Mouse (Mus musculus): Measurements from ENCODE around the gene Ankrd63. TPM values are rescaled to one million over a fixed set of nuclear protein-coding genes. Genes with fewer than 3 reads are reported as not detected.

Gene Ankrd63
- polyA plus RNA-seq, 1 experiment = 0.05 TPM

DNA sequence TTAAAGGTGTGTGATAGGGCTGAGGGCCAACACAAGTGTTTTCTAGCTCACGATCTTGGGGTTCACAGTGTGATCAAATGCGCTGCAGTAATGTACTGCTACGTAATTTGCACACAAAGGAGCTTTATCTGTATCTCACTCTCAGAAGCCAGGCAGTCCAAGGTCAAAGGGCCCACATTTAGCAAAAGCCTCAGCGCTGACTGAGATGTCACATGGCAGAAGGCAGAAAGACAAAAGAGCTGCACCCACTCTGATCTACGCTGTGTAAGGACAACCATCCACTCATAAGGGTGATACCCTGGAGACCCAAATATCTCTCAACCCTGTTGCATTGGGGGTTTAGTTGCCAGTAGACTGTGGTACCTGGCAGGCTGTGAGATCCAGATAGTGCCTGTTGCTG is 36.6 kb downstream of the Ankrd63 start:
- Histone ChIP-seq H3K36me3 (ENCODE audit: control insufficient read depth, insufficient read depth, low read length) (no peaks in the 10 kb centered on the region), H3K4me1 (ENCODE audit: control insufficient read depth, insufficient read depth, low read length) (peaks cover 28% of the 10 kb centered on the region), H3K4me3 (ENCODE audit: insufficient read depth, low read depth, low read length) (no peak overlapping the region), H3K27me3 (replicated peaks; ENCODE audit: control insufficient read depth, insufficient read depth, low read length) (no peaks in the 10 kb centered on the region), H3K27ac (ENCODE audit: insufficient read depth, low read depth, low read length) (peak overlapping the region; percentile 95)
- DNase-seq = no peak
- TF ChIP-seq POLR2A (IDR thresholded peaks at IDR 0.05; ENCODE audit: low read depth, low read length) (no peak), CTCF (conservative IDR thresholded peaks at IDR 0.05; ENCODE audit: insufficient read depth, insufficient read length, low read depth, low read length) (no peak)
- 68% methylated on average over 5 of the region's 5 CpGs for WGBS

- Histone ChIP-seq H3K4me1 (ENCODE audit: control insufficient read depth, insufficient read depth, low read length) (peaks cover 17% of the 10 kb centered on the region), H3K4me3 (ENCODE audit: insufficient read depth, low read depth, low read length) (no peak overlapping the region), H3K27me3 (replicated peaks; ENCODE audit: control insufficient read depth, insufficient read depth, low read length) (no peaks in the 10 kb centered on the region), H3K27ac (ENCODE audit: insufficient read depth, low read depth, low read length) (peak overlapping the region; percentile 95), H3K36me3 (ENCODE audit: control insufficient read depth, insufficient read depth, low read length) (no peaks in the 10 kb centered on the region)
- peak; percentile 60 for DNase-seq
- WGBS = 76% methylated on average over 4 of the region's 4 CpGs
- TF ChIP-seq CTCF (conservative IDR thresholded peaks at IDR 0.05; ENCODE audit: insufficient read depth, insufficient read length, low read depth, low read length) (no peak), POLR2A (IDR thresholded peaks at IDR 0.05; ENCODE audit: low read depth, low read length) (no peak)
These were observed 38.1 kb downstream of the Ankrd63 start for GRCm38 (mm10) chr2:118665616-118666015.

DNA sequence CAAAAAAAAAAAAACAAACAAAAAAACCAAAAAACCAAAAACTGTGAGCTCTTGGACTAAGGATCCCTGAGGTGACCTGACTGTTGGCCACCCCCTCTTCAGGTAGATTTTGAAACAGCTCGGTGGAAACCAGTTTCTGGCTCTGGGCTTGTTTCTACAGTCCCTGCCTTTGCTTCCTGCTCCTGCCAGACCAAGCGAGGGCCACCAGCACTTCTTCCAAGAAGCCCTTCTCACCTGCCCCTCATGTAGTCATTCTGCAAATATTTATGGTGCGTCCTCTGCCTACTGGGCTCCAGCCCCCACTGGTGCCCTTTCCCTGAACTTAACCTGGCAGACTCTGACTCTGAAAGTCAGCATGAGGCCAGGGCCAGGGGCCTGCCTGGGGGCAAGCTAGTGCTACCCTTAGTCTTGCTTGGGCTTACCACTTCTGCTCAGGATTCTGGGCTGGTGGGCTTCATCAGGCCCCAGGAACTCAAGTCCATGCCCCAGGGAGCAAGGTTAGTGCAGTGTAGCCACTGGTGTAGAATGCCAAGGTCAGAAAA is 38.7 kb downstream of the Ankrd63 start:
- Histone ChIP-seq H3K27ac (ENCODE audit: insufficient read depth, low read depth, low read length) (peak overlapping the region; percentile 95), H3K4me3 (ENCODE audit: insufficient read depth, low read depth, low read length) (no peak overlapping the region), H3K4me1 (ENCODE audit: control insufficient read depth, insufficient read depth, low read length) (peaks cover 12% of the 10 kb centered on the region; the same call in 1 of the 2 replicates), H3K27me3 (replicated peaks; ENCODE audit: control insufficient read depth, insufficient read depth, low read length) (no peaks in the 10 kb centered on the region), H3K36me3 (ENCODE audit: control insufficient read depth, insufficient read depth, low read length) (no peaks in the 10 kb centered on the region)
- TF ChIP-seq CTCF (conservative IDR thresholded peaks at IDR 0.05; ENCODE audit: insufficient read depth, insufficient read length, low read depth, low read length) (no peak), POLR2A (IDR thresholded peaks at IDR 0.05; ENCODE audit: low read depth, low read length) (no peak)
- 63% methylated on average over 3 of the region's 3 CpGs for WGBS
- DNase-seq = peak; percentile 64

- WGBS = 62% methylated on average over 19 of the region's 19 CpGs
- H3K4me3 ChIP-seq (ENCODE audit: insufficient read depth, low read depth, low read length) = peak overlapping the region; percentile 44
- DNase-seq = peak; percentile 56
These were observed 39.7 kb downstream of the Ankrd63 start for GRCm38 (mm10) chr2:118663804-118664766.

DNA sequence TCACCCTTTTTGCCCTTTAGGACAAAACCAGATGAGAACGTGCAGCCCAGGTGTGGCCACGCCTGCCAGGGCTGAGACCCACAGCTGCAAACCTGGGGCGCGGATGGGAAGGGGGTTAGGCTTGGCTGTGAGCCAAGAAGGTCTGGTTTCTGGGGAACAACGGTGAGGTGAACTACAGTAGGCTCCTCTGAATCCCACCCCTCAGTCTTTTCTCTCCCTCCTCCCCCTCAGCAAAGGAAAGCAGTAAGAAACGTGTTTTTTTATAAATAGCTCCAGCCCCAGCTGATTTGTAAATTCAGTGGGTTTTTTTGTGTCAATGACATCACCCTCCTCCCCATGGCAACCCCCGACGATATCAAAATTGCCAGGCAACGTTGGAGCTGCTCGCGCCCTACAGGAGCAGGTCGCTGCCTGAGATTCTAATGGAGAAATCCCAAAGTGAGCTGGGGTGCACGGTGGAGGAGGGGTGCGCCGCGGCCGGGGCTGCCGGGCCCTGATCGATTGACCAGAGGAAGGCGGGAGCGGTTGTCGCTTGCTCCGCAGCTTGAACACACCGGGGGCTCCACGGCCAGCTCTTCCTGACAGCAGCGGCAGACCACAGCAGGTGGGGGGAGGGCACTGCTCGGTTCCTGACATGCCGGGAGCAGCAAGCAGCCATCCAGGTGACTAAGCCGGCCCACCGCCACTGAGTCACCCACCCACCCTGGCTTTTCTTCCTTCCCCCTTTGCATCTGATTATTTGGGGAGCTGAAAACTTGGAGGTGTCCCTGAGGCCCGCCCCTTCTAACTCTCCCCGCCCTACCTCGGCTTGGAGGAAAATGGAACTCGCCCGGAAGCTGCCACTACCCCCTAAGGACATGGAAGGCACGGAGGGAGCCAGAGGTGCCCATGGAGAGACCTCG is 40.6 kb downstream of the Ankrd63 start, which contains the start of gene Pak6:
Pak6 (plus strand) TSS at position 402 of the 902 bp plus-strand sequence.
- no peak for TF ChIP-seq POLR2A (IDR thresholded peaks at IDR 0.05; ENCODE audit: low read depth, low read length)
- TF ChIP-seq CTCF (conservative IDR thresholded peaks at IDR 0.05; ENCODE audit: insufficient read depth, insufficient read length, low read depth, low read length) = no peak
- no peaks in the 10 kb centered on the region for H3K27me3 ChIP-seq (replicated peaks; ENCODE audit: control insufficient read depth, insufficient read depth, low read length)
- H3K4me3 ChIP-seq (ENCODE audit: insufficient read depth, low read depth, low read length) = peak within 1 kb of the TSS; percentile 44
- WGBS = 6% methylated on average over 37 of the region's 37 CpGs
- H3K4me1 ChIP-seq (ENCODE audit: control insufficient read depth, insufficient read depth, low read length) = peaks cover 9% of the 10 kb centered on the region; the same call in 1 of the 2 replicates
- no peak for DNase-seq
- H3K27ac ChIP-seq (ENCODE audit: insufficient read depth, low read depth, low read length) = peak within 1 kb of the TSS; percentile 61
- H3K36me3 ChIP-seq (ENCODE audit: control insufficient read depth, insufficient read depth, low read length) = no peaks in the 10 kb centered on the region

More at GRCm38 (mm10) chr2:118663804-118664766, 39.7 kb downstream of the Ankrd63 start:
- no peak for TF ChIP-seq CTCF (conservative IDR thresholded peaks at IDR 0.05; ENCODE audit: insufficient read depth, insufficient read length, low read depth, low read length)
- no peak for TF ChIP-seq POLR2A (IDR thresholded peaks at IDR 0.05; ENCODE audit: low read depth, low read length)
- Histone ChIP-seq H3K4me1 (ENCODE audit: control insufficient read depth, insufficient read depth, low read length) (peaks cover 7% of the 10 kb centered on the region; the same call in 1 of the 2 replicates), H3K27me3 (replicated peaks; ENCODE audit: control insufficient read depth, insufficient read depth, low read length) (no peaks in the 10 kb centered on the region), H3K36me3 (ENCODE audit: control insufficient read depth, insufficient read depth, low read length) (no peaks in the 10 kb centered on the region), H3K27ac (ENCODE audit: insufficient read depth, low read depth, low read length) (peak overlapping the region; percentile 61)

- WGBS = 87% methylated on average over 9 of the region's 9 CpGs
- Histone ChIP-seq H3K27me3 (replicated peaks; ENCODE audit: control insufficient read depth, insufficient read depth, low read length) (no peaks in the 10 kb centered on the region), H3K27ac (ENCODE audit: insufficient read depth, low read depth, low read length) (no peak overlapping the region), H3K4me1 (ENCODE audit: control insufficient read depth, insufficient read depth, low read length) (peaks cover 4% of the 10 kb centered on the region; the same call in 1 of the 2 replicates), H3K36me3 (ENCODE audit: control insufficient read depth, insufficient read depth, low read length) (no peaks in the 10 kb centered on the region), H3K4me3 (ENCODE audit: insufficient read depth, low read depth, low read length) (no peak overlapping the region)
- DNase-seq = no peak
- TF ChIP-seq POLR2A (IDR thresholded peaks at IDR 0.05; ENCODE audit: low read depth, low read length) = no peak
- TF ChIP-seq CTCF (conservative IDR thresholded peaks at IDR 0.05; ENCODE audit: insufficient read depth, insufficient read length, low read depth, low read length) = no peak
These were observed 41.9 kb downstream of the Ankrd63 start for GRCm38 (mm10) chr2:118661891-118662290.

Measured in kidney, adult 2 months (tissue).